Mouse (Mus musculus) thymus, adult 2 months (tissue): Measurements from ENCODE around the gene Adgra3.

Experiments
- CTCF ChIP-seq: fragments of 200-500 bp; IDR thresholded peaks from 2 replicates; pipeline ENCODE4 v1.5.1; 2012; ENCODE audit warnings: mild to moderate bottlenecking, control low read depth, low read length, moderate library complexity, borderline replicate concordance; ENCODE audit not compliant: control insufficient read depth, poor library complexity, insufficient read depth; ENCODE audit errors: extremely low read depth
- POLR2A ChIP-seq: fragments of 200-500 bp; IDR thresholded peaks from 2 replicates; pipeline ENCODE4 v1.6.1; 2012; ENCODE audit warnings: mild to moderate bottlenecking, low read length, control low read depth, moderate library complexity; ENCODE audit not compliant: control insufficient read depth, poor library complexity, insufficient read depth; ENCODE audit errors: extremely low read depth

- TF ChIP-seq CTCF (no peak), POLR2A (no peak)
Measured at GRCm38 (mm10) chr5:50043677-50044076, 15.1 kb downstream of the Adgra3 start.
